Mouse (Mus musculus) small intestine, adult 2 months (tissue): Measurements from ENCODE around the gene Ust.

Experiments used
- CTCF ChIP-seq: fragments of 200-500 bp; IDR thresholded peaks from 2 replicates; pipeline ENCODE4 v1.5.1; 2012; ENCODE audit warnings: low read depth, mild to moderate bottlenecking, control low read depth, inconsistent platforms, low read length, moderate library complexity, mixed read lengths; ENCODE audit not compliant: insufficient replicate concordance, insufficient read length; ENCODE audit errors: extremely low read depth
- POLR2A ChIP-seq: fragments of 200-500 bp; IDR thresholded peaks from 2 replicates; pipeline ENCODE4 v1.6.1; 2012; ENCODE audit warnings: low read depth, mild to moderate bottlenecking, control low read depth, inconsistent platforms, low read length, moderate library complexity

DNA sequence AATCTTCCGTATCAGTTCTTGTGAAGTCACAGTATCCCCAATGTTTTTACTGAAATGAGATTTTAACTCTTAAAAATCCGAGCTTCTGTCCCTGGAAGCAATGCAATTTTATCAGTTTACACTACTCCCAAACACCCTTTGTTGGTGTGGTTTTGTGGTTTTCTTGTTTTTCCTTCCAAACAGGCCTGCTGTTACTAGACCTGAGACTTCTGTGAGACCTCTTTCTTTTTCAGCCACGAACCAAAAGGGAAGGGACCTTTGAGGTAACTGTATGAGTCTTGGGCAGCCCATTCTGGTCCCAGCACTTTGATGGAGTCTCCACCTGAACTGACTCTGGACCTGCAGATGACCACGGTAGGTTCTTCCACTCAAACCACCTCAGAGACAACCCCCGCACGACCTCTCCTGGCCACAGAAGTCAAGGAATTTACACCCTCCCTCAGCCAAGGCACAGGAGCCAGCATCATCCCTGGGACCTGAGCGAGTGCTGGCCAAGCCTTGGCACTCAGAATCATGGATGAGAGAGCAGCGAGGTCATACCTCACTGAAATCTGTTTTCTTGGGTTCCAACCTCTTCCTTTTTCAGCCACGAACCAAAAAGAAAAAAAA is 1.6 kb downstream of the Ust start:
- TF ChIP-seq POLR2A (no peak), CTCF (no peak)
